Mouse (Mus musculus) embryo, embryonic 11 days (tissue): Measurements from ENCODE around the gene Macf1.
"Not testable (repeated sequence)": the region's sequence is repeated elsewhere in the genome, so short reads cannot be mapped to it uniquely, and the experiment has no call there.

Source experiments
- DNase-seq: peaks from one replicate; pipeline ENCODE4 v3.0.0-alpha.2; 2015

The Macf1 gene

GRCm38 (mm10) chr4:123335244-123335643 lies 348.9 kb downstream of the Macf1 start:
- not testable (repeated sequence) for DNase-seq

GRCm38 (mm10) chr4:123334177-123334576 lies 350.0 kb downstream of the Macf1 start:
- DNase-seq = no peak

- DNase-seq = no peak
These were observed 351.0 kb downstream of the Macf1 start for GRCm38 (mm10) chr4:123333151-123333550.

- not testable (repeated sequence) for DNase-seq
These were observed 352.2 kb downstream of the Macf1 start for GRCm38 (mm10) chr4:123331961-123332360.

GRCm38 (mm10) chr4:123331326-123331725 lies 352.8 kb downstream of the Macf1 start:
- no peak for DNase-seq

- DNase-seq = no peak
These were observed 355.2 kb downstream of the Macf1 start for GRCm38 (mm10) chr4:123328946-123329345.

GRCm38 (mm10) chr4:123327630-123328029 lies 356.5 kb downstream of the Macf1 start:
- DNase-seq = no peak

- DNase-seq = no peak
These were observed 358.1 kb downstream of the Macf1 start for GRCm38 (mm10) chr4:123326087-123326486.

GRCm38 (mm10) chr4:123323534-123323933 lies 360.6 kb downstream of the Macf1 start, which contains the start of gene Oxct2a:
Gene Oxct2a, minus strand, starts transcription at chr4:123323634.
- no peak for DNase-seq

GRCm38 (mm10) chr4:123322910-123323309 lies 361.2 kb downstream of the Macf1 start:
- DNase-seq = not testable (repeated sequence)

- DNase-seq = no peak
These were observed 369.7 kb downstream of the Macf1 start for GRCm38 (mm10) chr4:123314497-123314896.

- no peak for DNase-seq
These were observed 371.1 kb downstream of the Macf1 start for GRCm38 (mm10) chr4:123313010-123313409.

GRCm38 (mm10) chr4:123311845-123312244 lies 372.3 kb downstream of the Macf1 start:
- DNase-seq = no peak

GRCm38 (mm10) chr4:123308292-123308691 lies 375.9 kb downstream of the Macf1 start:
- DNase-seq = no peak

- DNase-seq = no peak
These were observed 377.2 kb downstream of the Macf1 start for GRCm38 (mm10) chr4:123306999-123307398.

- peak; percentile 66 for DNase-seq
These were observed 378.4 kb downstream of the Macf1 start for GRCm38 (mm10) chr4:123305789-123306188.
